Mouse (Mus musculus): ENCODE measurements around the gene Slit3.

DNA sequence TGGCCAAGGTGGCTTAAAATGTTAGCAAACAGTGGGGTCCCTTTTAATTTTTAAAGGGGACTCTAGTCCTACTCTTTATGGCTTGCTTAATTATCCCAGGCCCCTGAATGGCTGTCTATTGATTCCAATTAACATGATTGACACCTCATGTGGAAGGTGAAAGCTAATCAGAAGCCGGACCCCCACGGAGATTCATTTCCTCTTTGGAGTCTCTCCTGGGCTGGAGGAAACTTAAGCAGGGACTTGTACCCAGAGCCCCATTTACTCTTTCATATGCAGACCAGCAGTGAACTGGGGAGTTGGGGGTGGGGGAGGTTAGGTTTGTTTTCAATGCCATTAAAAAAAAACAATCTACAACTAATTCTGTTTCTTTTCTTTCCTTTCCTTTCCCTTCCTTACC is 230.4 kb downstream of the Slit3 start:
- TF ChIP-seq CTCF (IDR thresholded peaks at IDR 0.05; ENCODE audit: extremely low read depth, insufficient read length, insufficient replicate concordance, low read depth, low read length) (no peak), POLR2A (IDR thresholded peaks at IDR 0.05; ENCODE audit: low read depth, low read length) (no peak)
